Mouse (Mus musculus) erythroblast, embryonic 14.5 days (primary cell): ENCODE data around the gene Ube2d1. TPM values are rescaled to one million over a fixed set of nuclear protein-coding genes. Genes with fewer than 3 reads are reported as not detected.

Source experiments
- H3K27me3 ChIP-seq: 2 replicates; pipeline ENCODE4 v1.6.1; 2012; ENCODE audit warnings: inconsistent platforms; ENCODE audit not compliant: control insufficient read depth
- H3K36me3 ChIP-seq: 2 replicates; pipeline ENCODE4 v1.6.1; 2012; ENCODE audit warnings: mild to moderate bottlenecking, inconsistent platforms; ENCODE audit not compliant: control insufficient read depth
- H3K4me1 ChIP-seq: 2 replicates; pipeline ENCODE4 v1.6.1; 2012; ENCODE audit warnings: inconsistent platforms; ENCODE audit not compliant: control insufficient read depth
- H3K4me3 ChIP-seq: replicated peaks from 2 replicates; pipeline ENCODE3; 2012; ENCODE audit warnings: moderate library complexity, mild to moderate bottlenecking, inconsistent platforms
- H3K9me3 ChIP-seq: 2 replicates; pipeline ENCODE4 v1.6.1; 2012; ENCODE audit warnings: low read length, inconsistent platforms, mixed read lengths; ENCODE audit not compliant: control insufficient read depth
- GATA1 ChIP-seq: IDR thresholded peaks from 2 replicates; pipeline ENCODE4 v1.6.1; 2012; ENCODE audit warnings: low read length, inconsistent platforms, mixed read lengths
- TAL1 ChIP-seq: IDR thresholded peaks from 3 replicates; pipeline ENCODE4 v1.6.1; 2012; ENCODE audit warnings: low read length, inconsistent platforms, mixed read lengths
- polyA plus RNA-seq: library from polyadenylated mRNA; stranded (reverse); fragments of >175 nt; gene quantifications from 2 replicates; pipeline ENCODE4 v1.2.3, GENCODE M21; 2012

Ube2d1 gene
- polyA plus RNA-seq, 1 experiment = not detected

DNA sequence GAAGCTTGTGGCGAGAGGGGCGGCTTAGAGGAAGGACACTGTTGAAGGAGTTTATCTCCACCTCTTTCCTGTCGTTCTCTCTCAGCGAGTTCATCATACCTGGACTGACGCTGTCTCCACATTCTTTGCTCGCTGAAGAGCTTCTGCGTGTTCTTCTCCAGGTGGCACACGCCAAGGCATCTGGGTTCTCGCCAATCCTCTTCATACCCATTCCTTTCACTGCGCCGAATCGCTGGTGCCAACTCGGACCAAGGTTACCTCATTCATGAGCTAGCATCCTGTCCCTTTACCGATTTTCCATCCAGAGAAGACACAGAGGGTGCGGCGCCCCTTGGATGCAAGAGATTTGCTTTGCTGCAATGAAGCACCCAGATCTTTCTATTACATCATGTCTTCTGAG, 15.1 kb upstream of the Ube2d1 start:
- Histone ChIP-seq H3K9me3 (no peaks in the 10 kb centered on the region), H3K27me3 (peaks cover 2% of the 10 kb centered on the region; the same call in 1 of the 2 replicates), H3K4me1 (no peaks in the 10 kb centered on the region), H3K36me3 (no peaks in the 10 kb centered on the region), H3K4me3 (no peak overlapping the region)
- TF ChIP-seq TAL1 (no peak), GATA1 (no peak)

- Histone ChIP-seq H3K4me1 (no peaks in the 10 kb centered on the region), H3K27me3 (no peaks in the 10 kb centered on the region), H3K9me3 (no peaks in the 10 kb centered on the region), H3K36me3 (no peaks in the 10 kb centered on the region), H3K4me3 (no peak overlapping the region)
- TF ChIP-seq TAL1 = no peak
- no peak for TF ChIP-seq GATA1
Observed at GRCm38 (mm10) chr10:71293245-71293644, 8.2 kb upstream of the Ube2d1 start.

DNA sequence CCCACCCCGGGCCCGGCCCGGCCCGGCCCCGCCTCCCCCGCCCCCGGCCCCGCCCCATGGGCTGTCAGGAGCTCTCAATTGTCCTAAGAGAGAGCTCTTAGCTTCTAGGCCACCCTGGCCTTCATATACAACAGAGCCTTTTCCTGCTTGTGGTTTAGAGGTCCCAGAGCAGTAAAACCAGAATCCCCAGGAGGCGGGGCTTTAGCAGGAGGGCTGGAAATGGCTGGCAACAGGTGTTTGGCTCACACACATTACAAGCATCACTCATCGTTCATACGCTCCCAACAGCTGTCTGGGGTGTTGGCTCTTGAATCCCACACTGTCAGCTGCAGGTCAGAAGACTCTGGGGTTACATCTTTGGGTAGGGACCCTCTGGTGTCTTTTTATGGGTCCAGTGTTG, 7.2 kb upstream of the Ube2d1 start:
- TF ChIP-seq TAL1 (no peak), GATA1 (no peak)

DNA sequence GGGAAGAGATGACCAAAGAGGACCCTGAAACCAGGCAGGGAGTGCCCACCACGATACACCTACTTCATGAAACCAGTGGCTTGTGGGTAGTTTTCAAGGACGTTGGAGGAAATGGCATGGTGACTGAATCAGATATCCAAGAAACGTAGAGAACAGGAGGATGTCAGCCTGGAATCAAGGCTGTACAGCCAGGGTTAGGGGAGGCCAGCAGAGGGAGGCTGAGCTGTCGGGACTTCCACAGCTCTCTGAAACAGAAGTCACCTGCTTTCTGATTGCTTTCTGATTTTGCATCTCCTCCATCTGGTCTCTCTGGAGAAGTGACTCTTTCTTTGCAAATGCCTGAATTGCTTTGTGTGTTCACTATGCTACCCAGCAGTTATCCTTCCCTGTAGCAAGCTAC, 6.7 kb upstream of the Ube2d1 start:
- no peak overlapping the region for H3K4me3 ChIP-seq
- peaks cover 4% of the 10 kb centered on the region for H3K27me3 ChIP-seq
- no peaks in the 10 kb centered on the region for H3K4me1 ChIP-seq
- no peaks in the 10 kb centered on the region for H3K9me3 ChIP-seq
- no peaks in the 10 kb centered on the region for H3K36me3 ChIP-seq
- no peak for TF ChIP-seq TAL1
- no peak for TF ChIP-seq GATA1

More for the DNA sequence above, 7.2 kb upstream of the Ube2d1 start:
- no peaks in the 10 kb centered on the region for H3K36me3 ChIP-seq
- H3K4me3 ChIP-seq = no peak overlapping the region
- H3K4me1 ChIP-seq = no peaks in the 10 kb centered on the region
- no peaks in the 10 kb centered on the region for H3K9me3 ChIP-seq
- no peaks in the 10 kb centered on the region for H3K27me3 ChIP-seq

DNA sequence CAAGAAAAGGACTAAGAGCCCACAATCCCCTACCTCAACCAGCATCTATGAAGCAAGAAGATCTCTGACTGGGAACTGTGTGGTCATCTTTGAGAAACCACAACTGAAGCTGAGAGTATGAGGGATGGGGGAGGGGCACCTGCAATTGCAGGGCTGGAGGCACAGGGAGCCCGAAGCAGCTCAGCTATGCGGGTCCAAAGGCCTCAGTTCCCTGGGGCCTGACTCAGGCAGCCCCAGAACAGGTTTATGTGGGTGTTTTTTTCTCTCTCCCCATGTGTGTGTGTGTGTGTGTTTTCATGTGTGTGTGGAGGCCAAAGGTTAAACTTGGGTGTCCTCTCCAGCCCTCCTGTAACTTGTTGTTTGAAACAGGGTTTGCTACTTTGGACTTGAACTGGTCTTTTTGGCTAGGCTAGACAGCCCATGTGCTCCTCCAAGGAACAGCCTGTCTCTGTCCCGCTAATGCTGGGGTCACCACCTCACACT, 6.2 kb upstream of the Ube2d1 start:
- Histone ChIP-seq H3K4me1 (no peaks in the 10 kb centered on the region), H3K4me3 (no peak overlapping the region), H3K36me3 (no peaks in the 10 kb centered on the region), H3K27me3 (peaks cover 9% of the 10 kb centered on the region), H3K9me3 (no peaks in the 10 kb centered on the region)
- no peak for TF ChIP-seq TAL1
- no peak for TF ChIP-seq GATA1

DNA sequence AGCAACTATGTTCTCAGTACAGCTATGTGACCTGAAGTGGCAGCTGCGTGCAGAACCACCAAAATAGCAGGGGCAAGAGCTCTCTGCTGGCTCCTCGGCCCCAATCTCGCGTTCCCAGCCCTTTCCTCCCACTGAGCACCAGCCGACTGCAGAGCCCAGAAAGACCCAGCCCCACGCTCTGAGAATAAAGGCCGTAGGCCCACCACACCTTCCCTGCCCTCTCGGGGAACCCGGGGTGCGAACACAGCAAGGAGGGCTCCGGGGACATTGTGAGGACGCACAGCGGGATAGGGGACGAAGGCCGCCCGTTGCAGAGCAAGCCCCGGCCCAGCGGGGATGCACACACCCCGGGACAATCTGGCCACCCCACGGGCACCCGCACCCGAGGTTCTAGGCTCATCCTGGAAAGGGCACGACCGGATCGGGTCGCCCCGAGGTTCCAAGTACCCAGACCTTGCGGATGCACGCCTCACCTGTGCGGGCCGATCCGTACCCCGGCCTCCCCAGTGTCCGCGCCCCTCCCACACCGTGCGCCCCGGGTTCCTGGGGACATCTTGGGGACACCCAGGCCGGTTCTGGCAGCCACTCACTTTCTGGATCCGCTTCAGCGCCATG, 444 bp downstream of the Ube2d1 start:
- TF ChIP-seq GATA1 (no peak), TAL1 (no peak)
- Histone ChIP-seq H3K36me3 (no peaks in the 10 kb centered on the region), H3K4me1 (peaks cover 11% of the 10 kb centered on the region), H3K27me3 (peaks cover 27% of the 10 kb centered on the region), H3K4me3 (peak overlapping the region; percentile 65), H3K9me3 (no peaks in the 10 kb centered on the region)

- peaks cover 27% of the 10 kb centered on the region for H3K27me3 ChIP-seq
- no peaks in the 10 kb centered on the region for H3K36me3 ChIP-seq
- H3K9me3 ChIP-seq = no peaks in the 10 kb centered on the region
- peak overlapping the region; percentile 65 for H3K4me3 ChIP-seq
- TF ChIP-seq TAL1 (no peak), GATA1 (no peak)
- peaks cover 11% of the 10 kb centered on the region for H3K4me1 ChIP-seq
Observed at GRCm38 (mm10) chr10:71284131-71284510, 941 bp downstream of the Ube2d1 start.

DNA sequence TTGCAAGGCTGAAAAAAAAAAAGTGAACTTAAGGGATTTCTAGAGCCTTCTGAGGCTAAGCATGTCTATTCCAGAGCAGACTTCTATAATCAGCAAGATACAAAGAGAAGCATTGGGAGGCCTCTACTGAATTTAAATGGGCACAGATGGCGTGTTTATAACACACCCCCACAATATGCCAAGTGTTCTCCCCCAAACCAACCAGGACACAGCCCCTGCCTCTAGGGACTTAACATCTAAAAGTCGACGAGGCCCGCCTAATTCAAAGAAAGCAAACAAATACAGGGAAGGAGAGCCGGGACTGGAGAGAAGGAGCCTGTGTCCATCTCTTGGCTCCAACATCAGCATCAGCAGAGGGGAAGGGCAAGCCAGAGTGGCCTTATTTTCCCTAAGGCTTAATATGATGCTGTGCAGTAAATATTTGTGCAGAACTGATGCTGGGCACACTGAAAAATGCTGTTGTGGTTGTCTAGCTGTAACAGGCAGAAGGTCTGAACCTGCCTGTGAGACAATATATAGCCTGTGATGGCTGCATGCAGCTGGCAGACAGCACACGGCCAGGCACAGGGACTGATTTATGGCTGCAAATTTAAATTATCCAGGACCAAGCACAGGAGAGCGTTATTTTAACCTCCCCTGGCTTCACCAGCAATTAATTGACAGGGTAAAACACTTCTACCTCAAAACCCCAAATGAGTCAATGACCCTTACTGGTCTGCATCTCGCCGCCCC, 11.9 kb downstream of the Ube2d1 start:
- Histone ChIP-seq H3K9me3 (no peaks in the 10 kb centered on the region), H3K36me3 (no peaks in the 10 kb centered on the region), H3K27me3 (no peaks in the 10 kb centered on the region), H3K4me1 (no peaks in the 10 kb centered on the region), H3K4me3 (no peak overlapping the region)
- TF ChIP-seq TAL1 (no peak), GATA1 (no peak)

DNA sequence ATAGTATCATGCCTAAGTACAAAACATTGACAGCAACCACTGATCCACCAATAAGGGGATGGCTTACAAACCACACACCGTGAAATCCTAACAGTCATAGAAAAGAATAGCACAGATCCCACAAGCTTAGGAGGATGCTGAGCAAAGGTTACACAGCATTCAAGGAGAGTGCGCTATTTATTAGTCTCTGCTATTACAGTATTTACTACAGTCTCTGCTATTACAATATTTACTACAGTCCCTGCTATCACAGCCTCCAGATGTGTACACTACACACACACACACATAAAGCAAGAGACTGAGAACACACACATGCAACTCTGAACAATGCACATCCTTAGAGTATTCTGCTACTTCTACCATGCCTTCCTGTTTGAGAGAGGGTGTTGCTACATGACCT, 17.1 kb downstream of the Ube2d1 start:
- TF ChIP-seq TAL1 (no peak), GATA1 (no peak)
- Histone ChIP-seq H3K4me1 (no peaks in the 10 kb centered on the region), H3K9me3 (no peaks in the 10 kb centered on the region), H3K36me3 (no peaks in the 10 kb centered on the region), H3K4me3 (no peak overlapping the region), H3K27me3 (no peaks in the 10 kb centered on the region)
